Mouse (Mus musculus): Measurements from ENCODE around the gene L3mbtl1. TPM values are rescaled to one million over a fixed set of nuclear protein-coding genes. Genes with fewer than 3 reads are reported as not detected.

Gene L3mbtl1
- polyA plus RNA-seq, 1 experiment: 0.34 TPM

DNA sequence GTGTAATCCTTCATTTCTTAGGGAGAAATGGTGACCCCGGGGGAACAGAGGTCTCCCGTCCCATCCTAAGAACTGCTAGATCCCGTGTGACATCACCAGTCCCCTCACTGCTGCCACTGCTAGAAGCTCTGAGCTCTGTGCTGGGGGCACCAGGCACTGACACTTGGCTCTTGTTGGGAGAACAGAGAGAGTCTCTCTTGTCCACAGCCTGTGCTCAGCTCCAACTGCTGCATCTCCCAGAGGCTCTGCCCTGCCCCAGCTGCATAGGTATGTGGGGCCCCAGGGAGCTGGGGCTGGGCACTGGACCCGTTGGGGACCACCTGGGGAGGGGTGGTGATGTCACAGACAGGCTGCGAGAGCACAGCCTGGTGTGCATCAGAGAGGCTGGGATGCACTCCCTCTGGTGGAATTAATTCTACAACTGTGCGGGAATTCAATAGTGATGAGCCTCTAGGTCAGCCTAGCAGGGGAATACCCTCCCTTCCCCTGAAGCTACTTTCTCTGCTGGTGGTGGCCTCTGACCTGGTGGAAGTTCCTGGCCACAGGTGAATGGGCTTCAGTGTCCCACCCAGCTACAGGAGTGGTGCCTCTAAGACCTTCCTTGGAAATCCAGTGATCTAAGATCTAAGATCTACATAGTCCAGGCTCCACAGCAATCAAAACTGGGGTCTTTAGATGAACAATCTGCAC lies 48.3 kb downstream of the L3mbtl1 start:
- WGBS: 36% methylated on average over 6 of the region's 6 CpGs
- no peak for DNase-seq
- TF ChIP-seq CTCF (conservative IDR thresholded peaks at IDR 0.05; ENCODE audit: insufficient read depth, insufficient read length, low read depth, low read length) (peak; percentile 26; the same call in 1 of the 2 replicates), POLR2A (IDR thresholded peaks at IDR 0.05; ENCODE audit: low read depth, low read length) (no peak)
- Histone ChIP-seq H3K27me3 (replicated peaks; ENCODE audit: control insufficient read depth, insufficient read depth, low read length) (no peaks in the 10 kb centered on the region), H3K4me1 (ENCODE audit: control insufficient read depth, insufficient read depth, low read length) (peaks cover 8% of the 10 kb centered on the region), H3K4me3 (ENCODE audit: insufficient read depth, low read depth, low read length) (no peak overlapping the region; the same call in 1 of the 2 replicates), H3K36me3 (ENCODE audit: control insufficient read depth, insufficient read depth, low read length) (no peaks in the 10 kb centered on the region), H3K27ac (ENCODE audit: insufficient read depth, low read depth, low read length) (peak overlapping the region; percentile 79)

GRCm38 (mm10) chr2:162992084-162992437 lies 48.8 kb downstream of the L3mbtl1 start:
- no peaks in the 10 kb centered on the region for H3K36me3 ChIP-seq (ENCODE audit: control insufficient read depth, insufficient read depth, low read length)
- peak overlapping the region; percentile 89 for H3K27ac ChIP-seq (ENCODE audit: insufficient read depth, low read depth, low read length)
- no peak overlapping the region for H3K4me3 ChIP-seq (ENCODE audit: insufficient read depth, low read depth, low read length)
- no peaks in the 10 kb centered on the region for H3K27me3 ChIP-seq (replicated peaks; ENCODE audit: control insufficient read depth, insufficient read depth, low read length)
- DNase-seq: peak; percentile 88
- peaks cover 3% of the 10 kb centered on the region; the same call in 1 of the 2 replicates for H3K4me1 ChIP-seq (ENCODE audit: control insufficient read depth, insufficient read depth, low read length)
- TF ChIP-seq POLR2A (IDR thresholded peaks at IDR 0.05; ENCODE audit: low read depth, low read length): no peak

DNA sequence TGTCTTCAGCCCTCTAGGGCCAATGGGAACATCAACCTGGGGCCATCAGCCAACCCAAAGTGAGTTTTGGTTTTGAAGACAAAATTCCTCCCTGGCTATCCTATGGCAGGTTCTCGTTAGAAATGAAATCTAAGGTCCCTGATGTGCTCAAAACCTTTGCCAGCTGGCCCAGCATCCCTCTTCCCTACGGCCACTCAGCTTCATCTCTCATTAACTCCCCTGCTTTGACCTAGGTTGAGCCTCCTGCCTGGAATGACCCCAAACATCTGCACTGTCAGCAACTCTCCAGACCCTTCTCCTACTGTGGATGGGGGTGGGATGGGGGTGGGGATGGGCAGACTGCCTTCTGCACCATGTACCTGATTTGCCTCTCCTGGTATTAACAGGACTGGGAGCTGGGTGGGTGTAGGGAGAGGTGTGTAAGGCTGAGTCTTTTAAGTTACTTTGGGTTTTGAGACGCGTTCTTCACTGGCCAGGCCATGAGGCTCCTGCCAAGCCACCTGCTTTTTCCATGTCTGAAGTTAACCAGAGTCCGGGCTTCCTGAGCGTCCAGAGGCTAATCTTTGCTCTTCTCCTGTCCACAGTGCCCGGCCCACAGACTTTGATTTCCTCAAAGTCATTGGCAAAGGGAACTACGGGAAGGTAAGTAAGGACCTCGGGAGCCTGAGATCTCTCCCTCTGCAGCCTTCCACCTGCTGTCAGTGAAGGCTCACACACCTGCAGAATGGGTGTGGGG lies 50.8 kb downstream of the L3mbtl1 start:
- no peaks in the 10 kb centered on the region; the same call in 1 of the 2 replicates for H3K36me3 ChIP-seq (ENCODE audit: control insufficient read depth, insufficient read depth, low read length)
- peak; percentile 85 for DNase-seq
- 0 out of 2 replicates have a peak overlapping the region, but pooled peaks have one; percentile 27 for H3K27ac ChIP-seq (ENCODE audit: insufficient read depth, low read depth, low read length)
- H3K27me3 ChIP-seq (replicated peaks; ENCODE audit: control insufficient read depth, insufficient read depth, low read length): no peaks in the 10 kb centered on the region
- WGBS: 53% methylated on average over 9 of the region's 9 CpGs
- no peak overlapping the region for H3K4me3 ChIP-seq (ENCODE audit: insufficient read depth, low read depth, low read length)
- TF ChIP-seq CTCF (conservative IDR thresholded peaks at IDR 0.05; ENCODE audit: insufficient read depth, insufficient read length, low read depth, low read length) (no peak), POLR2A (IDR thresholded peaks at IDR 0.05; ENCODE audit: low read depth, low read length) (no peak)
- peaks cover 3% of the 10 kb centered on the region; the same call in 1 of the 2 replicates for H3K4me1 ChIP-seq (ENCODE audit: control insufficient read depth, insufficient read depth, low read length)

DNA sequence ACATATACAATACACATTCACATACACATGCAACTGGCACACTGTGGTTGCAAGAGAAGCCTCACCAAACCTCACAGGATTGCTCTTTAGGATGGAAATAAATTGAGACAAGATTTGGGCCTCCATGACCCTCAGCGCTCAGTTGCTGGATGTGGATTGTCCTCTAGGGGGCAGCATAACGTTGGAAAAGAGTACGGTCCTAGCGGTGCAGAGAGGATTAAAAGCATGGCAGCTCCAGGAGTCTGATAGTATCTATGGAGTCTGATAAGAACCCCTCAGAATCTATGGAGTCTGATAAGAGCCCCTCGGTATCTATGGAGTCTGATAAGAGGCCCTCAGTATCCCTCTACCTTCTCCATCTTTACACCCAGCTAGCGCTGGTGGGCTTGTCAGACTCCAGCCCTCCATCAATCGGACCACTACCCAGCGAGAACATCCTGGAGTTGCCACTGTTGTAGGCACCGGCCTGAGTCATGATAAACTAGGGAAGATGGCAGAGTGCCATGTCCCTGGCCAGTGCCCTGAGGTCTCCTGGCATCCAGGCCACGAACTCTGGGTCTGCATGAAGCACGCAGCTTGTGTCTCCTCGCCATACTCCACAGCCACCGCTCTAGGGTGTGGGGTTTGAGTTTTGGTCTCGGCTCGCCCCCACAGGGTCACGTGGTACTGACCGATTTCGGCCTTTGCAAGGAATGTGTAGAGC lies 55.4 kb downstream of the L3mbtl1 start:
- Histone ChIP-seq H3K27me3 (replicated peaks; ENCODE audit: control insufficient read depth, insufficient read depth, low read length) (no peaks in the 10 kb centered on the region), H3K27ac (ENCODE audit: insufficient read depth, low read depth, low read length) (no peak overlapping the region), H3K4me3 (ENCODE audit: insufficient read depth, low read depth, low read length) (no peak overlapping the region), H3K36me3 (ENCODE audit: control insufficient read depth, insufficient read depth, low read length) (peaks cover under 1% of the 10 kb centered on the region; the same call in 1 of the 2 replicates), H3K4me1 (ENCODE audit: control insufficient read depth, insufficient read depth, low read length) (no peaks in the 10 kb centered on the region)
- DNase-seq: peak; percentile 65
- TF ChIP-seq POLR2A (IDR thresholded peaks at IDR 0.05; ENCODE audit: low read depth, low read length): no peak
- peak; percentile 86 for TF ChIP-seq CTCF (conservative IDR thresholded peaks at IDR 0.05; ENCODE audit: insufficient read depth, insufficient read length, low read depth, low read length)
- 31% methylated on average over 18 of the region's 18 CpGs for WGBS

GRCm38 (mm10) chr2:162999744-163000143 lies 56.5 kb downstream of the L3mbtl1 start:
- no peaks in the 10 kb centered on the region for H3K4me1 ChIP-seq (ENCODE audit: control insufficient read depth, insufficient read depth, low read length)
- H3K27me3 ChIP-seq (replicated peaks; ENCODE audit: control insufficient read depth, insufficient read depth, low read length): no peaks in the 10 kb centered on the region
- no peak overlapping the region for H3K4me3 ChIP-seq (ENCODE audit: insufficient read depth, low read depth, low read length)
- no peak overlapping the region for H3K27ac ChIP-seq (ENCODE audit: insufficient read depth, low read depth, low read length)
- H3K36me3 ChIP-seq (ENCODE audit: control insufficient read depth, insufficient read depth, low read length): peaks cover 2% of the 10 kb centered on the region; the same call in 1 of the 2 replicates
- no peak for TF ChIP-seq POLR2A (IDR thresholded peaks at IDR 0.05; ENCODE audit: low read depth, low read length)
- TF ChIP-seq CTCF (conservative IDR thresholded peaks at IDR 0.05; ENCODE audit: insufficient read depth, insufficient read length, low read depth, low read length): peak; percentile 74
- 34% methylated on average over 3 of the region's 3 CpGs for WGBS
- DNase-seq: peak; percentile 68

DNA sequence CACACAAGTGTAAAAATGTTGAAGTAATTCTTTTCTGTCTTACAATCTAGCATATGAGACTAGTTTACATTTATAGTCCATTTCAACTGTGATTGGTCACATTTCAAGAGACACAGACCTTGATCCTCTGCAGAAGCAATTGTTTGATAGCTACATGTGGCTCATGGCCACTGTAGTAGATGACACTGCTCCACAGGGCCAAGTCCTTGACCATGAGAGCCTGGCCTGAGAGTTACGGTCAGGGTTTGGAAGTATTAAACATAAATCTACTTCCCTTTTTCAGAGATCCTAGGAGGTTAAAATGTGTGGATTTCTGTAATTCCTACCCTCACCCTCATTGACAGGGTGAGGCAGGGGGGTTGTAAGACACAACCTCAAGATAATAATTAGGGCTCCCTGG lies 57.8 kb downstream of the L3mbtl1 start:
- no peak for DNase-seq
- TF ChIP-seq POLR2A (IDR thresholded peaks at IDR 0.05; ENCODE audit: low read depth, low read length) (no peak), CTCF (conservative IDR thresholded peaks at IDR 0.05; ENCODE audit: insufficient read depth, insufficient read length, low read depth, low read length) (no peak)
- Histone ChIP-seq H3K27me3 (replicated peaks; ENCODE audit: control insufficient read depth, insufficient read depth, low read length) (no peaks in the 10 kb centered on the region), H3K27ac (ENCODE audit: insufficient read depth, low read depth, low read length) (no peak overlapping the region), H3K36me3 (ENCODE audit: control insufficient read depth, insufficient read depth, low read length) (peaks cover 2% of the 10 kb centered on the region; the same call in 1 of the 2 replicates), H3K4me1 (ENCODE audit: control insufficient read depth, insufficient read depth, low read length) (no peaks in the 10 kb centered on the region), H3K4me3 (ENCODE audit: insufficient read depth, low read depth, low read length) (no peak overlapping the region)
- 82% methylated on average over 1 of the region's 1 CpGs for WGBS

- no peak for TF ChIP-seq CTCF (conservative IDR thresholded peaks at IDR 0.05; ENCODE audit: insufficient read depth, insufficient read length, low read depth, low read length)
- TF ChIP-seq POLR2A (IDR thresholded peaks at IDR 0.05; ENCODE audit: low read depth, low read length): no peak
- Histone ChIP-seq H3K4me1 (ENCODE audit: control insufficient read depth, insufficient read depth, low read length) (no peaks in the 10 kb centered on the region; the same call in 1 of the 2 replicates), H3K36me3 (ENCODE audit: control insufficient read depth, insufficient read depth, low read length) (peaks cover 5% of the 10 kb centered on the region), H3K27me3 (replicated peaks; ENCODE audit: control insufficient read depth, insufficient read depth, low read length) (no peaks in the 10 kb centered on the region), H3K27ac (ENCODE audit: insufficient read depth, low read depth, low read length) (no peak overlapping the region), H3K4me3 (ENCODE audit: insufficient read depth, low read depth, low read length) (no peak overlapping the region)
- 56% methylated on average over 4 of the region's 4 CpGs for WGBS
- DNase-seq: no peak
These were observed 64.0 kb downstream of the L3mbtl1 start for GRCm38 (mm10) chr2:163007299-163007698.

Data from kidney, adult 2 months (tissue).